Mouse (Mus musculus) embryonic facial prominence, embryonic 15.5 days (tissue): ENCODE measurements around the gene Slc25a23. TPM values are rescaled to one million over a fixed set of nuclear protein-coding genes. Genes with fewer than 3 reads are reported as not detected.

Experiments
- ATAC-seq: fragments of 200-750 bp; cut with Nextera tagmentation; 2 replicates; pipeline ENCODE4 v1.8.0; 2017; ENCODE audit warnings: low read depth, moderate TSS enrichment; ENCODE audit not compliant: insufficient number of reproducible peaks, low FRiP score, low TSS enrichment
- H3K27ac ChIP-seq: fragments of 300-500 bp; sonication (generic); replicated peaks from 2 replicates; pipeline ENCODE4 v1.5.1; 2015; ENCODE audit warnings: mild to moderate bottlenecking, inconsistent platforms
- H3K27me3 ChIP-seq: fragments of 300-500 bp; sonication (generic); 2 replicates; pipeline ENCODE4 v1.6.1; 2015; ENCODE audit warnings: inconsistent platforms
- H3K36me3 ChIP-seq: fragments of 300-500 bp; sonication (generic); 2 replicates; pipeline ENCODE4 v1.6.1; 2015; ENCODE audit warnings: mild to moderate bottlenecking, inconsistent platforms
- H3K4me1 ChIP-seq: fragments of 300-500 bp; sonication (generic); 2 replicates; pipeline ENCODE4 v1.6.1; 2015; ENCODE audit warnings: inconsistent platforms
- H3K4me2 ChIP-seq: fragments of 300-500 bp; sonication (generic); replicated peaks from 2 replicates; pipeline ENCODE4 v1.6.1; 2015; ENCODE audit warnings: mild to moderate bottlenecking, inconsistent platforms
- H3K4me3 ChIP-seq: fragments of 300-500 bp; sonication (generic); replicated peaks from 2 replicates; pipeline ENCODE4 v1.5.1; 2015; ENCODE audit warnings: mild to moderate bottlenecking, inconsistent platforms
- H3K9ac ChIP-seq: fragments of 300-500 bp; sonication (generic); 2 replicates; pipeline ENCODE4 v1.6.1; 2015; ENCODE audit warnings: inconsistent platforms
- H3K9me3 ChIP-seq: fragments of 300-500 bp; sonication (generic); replicated peaks from 2 replicates; pipeline ENCODE4 v1.6.1; 2016; ENCODE audit warnings: inconsistent platforms
- WGBS: fragments of 180-500 bp; shearing (Covaris S2); methylation state at CpG from one replicate; pipeline ENCODE4 v1.1.7; 2015; 5-methylcytosine and 5-hydroxymethylcytosine counted together
- polyA plus RNA-seq: library from polyadenylated mRNA; unstranded; fragments of >200 nt; fragmentation: Nextera tagmentation; extraction: Ambion mirVana; gene quantifications from 2 replicates; pipeline ENCODE4 v1.2.1, GENCODE M21; 2015

The Slc25a23 gene
- polyA plus RNA-seq, 1 experiment from 2014 or later = 8.2 TPM

- Histone ChIP-seq H3K9ac (no peak overlapping the region), H3K4me3 (peak overlapping the region; percentile 21), H3K36me3 (no peaks in the 10 kb centered on the region), H3K4me1 (peaks cover 10% of the 10 kb centered on the region), H3K27ac (no peak overlapping the region), H3K9me3 (no peaks in the 10 kb centered on the region), H3K4me2 (peak overlapping the region; percentile 43), H3K27me3 (peaks cover 5% of the 10 kb centered on the region; the same call in 1 of the 2 replicates)
- ATAC-seq = peak; percentile 55; the same call in 1 of the 2 replicates
- 2% methylated on average over 18 of the region's 19 CpGs for WGBS
Measured at GRCm38 (mm10) chr17:57095855-57096622, 36.4 kb upstream of the Slc25a23 start.

GRCm38 (mm10) chr17:57094222-57094621 lies 34.6 kb upstream of the Slc25a23 start:
- Histone ChIP-seq H3K4me1 (peaks cover 10% of the 10 kb centered on the region), H3K4me3 (no peak overlapping the region), H3K9ac (no peak overlapping the region), H3K36me3 (no peaks in the 10 kb centered on the region), H3K27ac (no peak overlapping the region), H3K4me2 (no peak overlapping the region), H3K9me3 (no peaks in the 10 kb centered on the region), H3K27me3 (peaks cover 5% of the 10 kb centered on the region; the same call in 1 of the 2 replicates)
- ATAC-seq = no peak
- WGBS = 98% methylated on average over 3 of the region's 3 CpGs

- WGBS = under 1% methylated on average over 31 of the region's 31 CpGs
- no peaks in the 10 kb centered on the region for H3K9me3 ChIP-seq
- H3K27me3 ChIP-seq = peaks cover 20% of the 10 kb centered on the region
- H3K9ac ChIP-seq = no peak within 1 kb of the TSS; the same call in 1 of the 2 replicates
- H3K36me3 ChIP-seq = no peaks in the 10 kb centered on the region
- peak within 1 kb of the TSS; percentile 34 for H3K4me3 ChIP-seq
- H3K27ac ChIP-seq = no peak within 1 kb of the TSS
- H3K4me2 ChIP-seq = peak within 1 kb of the TSS; percentile 49
- H3K4me1 ChIP-seq = peaks cover 10% of the 10 kb centered on the region
- ATAC-seq = peak; percentile 20; the same call in 1 of the 2 replicates
Measured at GRCm38 (mm10) chr17:57087049-57087832, 27.6 kb upstream of the Slc25a23 start, which contains the start of gene Tubb4a. TSS of gene Tubb4a (minus strand) at chr17:57087782.

GRCm38 (mm10) chr17:57085970-57086757 lies 26.5 kb upstream of the Slc25a23 start:
- no peak for ATAC-seq
- Histone ChIP-seq H3K27me3 (peaks cover 20% of the 10 kb centered on the region), H3K4me3 (no peak overlapping the region), H3K4me2 (no peak overlapping the region), H3K9ac (no peak overlapping the region), H3K36me3 (no peaks in the 10 kb centered on the region), H3K4me1 (peaks cover 10% of the 10 kb centered on the region), H3K9me3 (no peaks in the 10 kb centered on the region), H3K27ac (no peak overlapping the region)
- WGBS = 90% methylated on average over 11 of the region's 11 CpGs

- Histone ChIP-seq H3K4me3 (no peak overlapping the region), H3K9ac (no peak overlapping the region), H3K9me3 (no peaks in the 10 kb centered on the region), H3K27me3 (peaks cover 9% of the 10 kb centered on the region), H3K4me2 (no peak overlapping the region), H3K4me1 (peaks cover 7% of the 10 kb centered on the region), H3K27ac (no peak overlapping the region), H3K36me3 (no peaks in the 10 kb centered on the region)
- ATAC-seq = no peak
- 80% methylated on average over 5 of the region's 5 CpGs for WGBS
Measured at GRCm38 (mm10) chr17:57082481-57082880, 22.8 kb upstream of the Slc25a23 start.

GRCm38 (mm10) chr17:57081234-57081842 lies 21.7 kb upstream of the Slc25a23 start:
- Histone ChIP-seq H3K9ac (no peak overlapping the region), H3K36me3 (no peaks in the 10 kb centered on the region), H3K27ac (no peak overlapping the region), H3K27me3 (no peaks in the 10 kb centered on the region), H3K9me3 (no peaks in the 10 kb centered on the region), H3K4me2 (no peak overlapping the region), H3K4me3 (no peak overlapping the region), H3K4me1 (no peaks in the 10 kb centered on the region)
- 92% methylated on average over 31 of the region's 31 CpGs for WGBS
- ATAC-seq = no peak

GRCm38 (mm10) chr17:57079919-57080318 lies 20.3 kb upstream of the Slc25a23 start:
- no peaks in the 10 kb centered on the region for H3K9me3 ChIP-seq
- no peak overlapping the region for H3K4me2 ChIP-seq
- H3K27ac ChIP-seq = no peak overlapping the region
- H3K4me1 ChIP-seq = no peaks in the 10 kb centered on the region
- no peak for ATAC-seq
- no peaks in the 10 kb centered on the region for H3K36me3 ChIP-seq
- H3K27me3 ChIP-seq = no peaks in the 10 kb centered on the region
- no peak overlapping the region for H3K9ac ChIP-seq
- WGBS = 59% methylated on average over 3 of the region's 3 CpGs
- H3K4me3 ChIP-seq = no peak overlapping the region

- H3K9ac ChIP-seq = no peak within 1 kb of the TSS
- H3K9me3 ChIP-seq = no peaks in the 10 kb centered on the region
- no peak for ATAC-seq
- H3K4me2 ChIP-seq = no peak within 1 kb of the TSS
- no peaks in the 10 kb centered on the region for H3K4me1 ChIP-seq
- H3K27ac ChIP-seq = no peak within 1 kb of the TSS
- 37% methylated on average over 6 of the region's 6 CpGs for WGBS
- no peaks in the 10 kb centered on the region for H3K36me3 ChIP-seq
- no peak within 1 kb of the TSS for H3K4me3 ChIP-seq
- H3K27me3 ChIP-seq = no peaks in the 10 kb centered on the region
Measured at GRCm38 (mm10) chr17:57078336-57078735, 18.7 kb upstream of the Slc25a23 start, which contains the start of gene Dennd1c. TSS of gene Dennd1c (minus strand) at chr17:57078514.

GRCm38 (mm10) chr17:57076916-57077315 lies 17.3 kb upstream of the Slc25a23 start:
- Histone ChIP-seq H3K9ac (no peak overlapping the region), H3K27me3 (no peaks in the 10 kb centered on the region), H3K9me3 (no peaks in the 10 kb centered on the region), H3K36me3 (no peaks in the 10 kb centered on the region), H3K4me3 (no peak overlapping the region), H3K4me1 (no peaks in the 10 kb centered on the region), H3K4me2 (no peak overlapping the region), H3K27ac (no peak overlapping the region)
- no peak for ATAC-seq
- 36% methylated on average over 3 of the region's 3 CpGs for WGBS

- H3K9me3 ChIP-seq = no peaks in the 10 kb centered on the region
- H3K4me1 ChIP-seq = peaks cover 2% of the 10 kb centered on the region; the same call in 1 of the 2 replicates
- no peak overlapping the region for H3K4me3 ChIP-seq
- ATAC-seq = no peak; the same call in 1 of the 2 replicates
- no peaks in the 10 kb centered on the region for H3K36me3 ChIP-seq
- H3K27me3 ChIP-seq = peaks cover 8% of the 10 kb centered on the region; the same call in 1 of the 2 replicates
- no peak overlapping the region for H3K27ac ChIP-seq
- H3K9ac ChIP-seq = no peak overlapping the region
- peak overlapping the region; percentile 25; the same call in 1 of the 2 replicates for H3K4me2 ChIP-seq
- WGBS = 3% methylated on average over 11 of the region's 11 CpGs
Measured at GRCm38 (mm10) chr17:57070699-57071098, 11.0 kb upstream of the Slc25a23 start.
